Mouse (Mus musculus): Measurements from ENCODE around the gene Uggt2. TPM values are rescaled to one million over a fixed set of nuclear protein-coding genes. Genes with fewer than 3 reads are reported as not detected.
A peak's percentile ranks its signal among the peaks of the same experiment; 100 is the strongest.

Gene Uggt2
- polyA plus RNA-seq, 1 experiment from 2014 or later, result 23.3 TPM

GRCm38 (mm10) chr14:119012607-119013431, 86.4 kb downstream of the Uggt2 start:
- ATAC-seq (ENCODE audit: low FRiP score) (peak; percentile 92), DNase-seq (ENCODE audit: low spot score) (peak; percentile 84)
- Histone ChIP-seq H3K9ac (0 out of 2 replicates have a peak overlapping the region, but pooled peaks have one; percentile 31), H3K4me2 (replicated peaks) (peak overlapping the region; percentile 41), H3K27me3 (ENCODE audit: control insufficient read depth, insufficient read depth, low read length) (no peaks in the 10 kb centered on the region), H3K4me3 (replicated peaks; ENCODE audit: low read length) (0 out of 2 replicates have a peak overlapping the region, but pooled peaks have one; percentile 15), H3K9me3 (ENCODE audit: control insufficient read depth, low read length) (no peaks in the 10 kb centered on the region), H3K27ac (peak overlapping the region; percentile 84), H3K36me3 (replicated peaks; ENCODE audit: control insufficient read depth, insufficient read depth) (no peaks in the 10 kb centered on the region; the same call in none of the 2 replicates), H3K4me1 (replicated peaks; ENCODE audit: control insufficient read depth, insufficient read depth, low read length) (no peaks in the 10 kb centered on the region)
- WGBS, result 48% methylated on average over 23 of the region's 23 CpGs

GRCm38 (mm10) chr14:119009531-119009930, 89.7 kb downstream of the Uggt2 start:
- ATAC-seq (ENCODE audit: low FRiP score), result no peak

DNA sequence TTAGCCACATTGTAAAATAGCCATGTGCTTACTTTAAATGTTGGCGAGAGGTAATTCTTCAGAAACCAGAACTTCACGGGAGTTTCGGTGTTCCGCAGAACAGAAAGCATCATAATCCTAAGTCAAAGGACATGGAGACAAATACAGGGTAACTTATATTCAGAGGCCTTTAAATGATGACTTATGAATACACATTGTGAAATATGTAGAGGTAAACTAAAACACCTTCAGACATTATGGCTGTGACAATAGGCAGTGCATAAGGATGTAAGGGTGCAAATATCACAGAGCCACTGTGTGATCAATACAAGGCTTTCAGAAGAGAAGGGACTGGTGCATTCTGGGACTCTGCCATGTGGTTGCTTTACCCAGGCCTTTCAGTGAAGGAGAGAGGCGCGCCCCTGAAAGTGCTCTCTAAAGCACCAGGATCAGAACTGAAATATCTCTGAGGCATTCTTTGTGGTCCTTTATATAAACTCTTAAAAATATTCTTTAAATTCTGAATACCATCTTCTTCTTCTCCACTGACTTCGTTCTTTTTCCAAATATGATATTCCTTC, 91.1 kb downstream of the Uggt2 start:
- Histone ChIP-seq H3K4me3 (replicated peaks; ENCODE audit: low read length) (peak overlapping the region; percentile 47), H3K4me1 (replicated peaks; ENCODE audit: control insufficient read depth, insufficient read depth, low read length) (no peaks in the 10 kb centered on the region), H3K9ac (peak overlapping the region; percentile 50), H3K4me2 (replicated peaks) (peak overlapping the region; percentile 97), H3K36me3 (replicated peaks; ENCODE audit: control insufficient read depth, insufficient read depth) (no peaks in the 10 kb centered on the region), H3K27me3 (ENCODE audit: control insufficient read depth, insufficient read depth, low read length) (no peaks in the 10 kb centered on the region), H3K9me3 (ENCODE audit: control insufficient read depth, low read length) (no peaks in the 10 kb centered on the region), H3K27ac (peak overlapping the region; percentile 75)
- ATAC-seq (ENCODE audit: low FRiP score) (no peak), DNase-seq (ENCODE audit: low spot score) (no peak)
- WGBS, result 58% methylated on average over 7 of the region's 7 CpGs

More at GRCm38 (mm10) chr14:119009531-119009930, 89.7 kb downstream of the Uggt2 start:
- 96% methylated on average over 2 of the region's 2 CpGs for WGBS
- Histone ChIP-seq H3K4me1 (replicated peaks; ENCODE audit: control insufficient read depth, insufficient read depth, low read length) (no peaks in the 10 kb centered on the region), H3K27ac (no peak overlapping the region), H3K4me3 (replicated peaks; ENCODE audit: low read length) (no peak overlapping the region), H3K4me2 (replicated peaks) (no peak overlapping the region), H3K9ac (no peak overlapping the region), H3K36me3 (replicated peaks; ENCODE audit: control insufficient read depth, insufficient read depth) (no peaks in the 10 kb centered on the region), H3K27me3 (ENCODE audit: control insufficient read depth, insufficient read depth, low read length) (no peaks in the 10 kb centered on the region), H3K9me3 (ENCODE audit: control insufficient read depth, low read length) (no peaks in the 10 kb centered on the region)
- no peak for DNase-seq (ENCODE audit: low spot score)

DNA sequence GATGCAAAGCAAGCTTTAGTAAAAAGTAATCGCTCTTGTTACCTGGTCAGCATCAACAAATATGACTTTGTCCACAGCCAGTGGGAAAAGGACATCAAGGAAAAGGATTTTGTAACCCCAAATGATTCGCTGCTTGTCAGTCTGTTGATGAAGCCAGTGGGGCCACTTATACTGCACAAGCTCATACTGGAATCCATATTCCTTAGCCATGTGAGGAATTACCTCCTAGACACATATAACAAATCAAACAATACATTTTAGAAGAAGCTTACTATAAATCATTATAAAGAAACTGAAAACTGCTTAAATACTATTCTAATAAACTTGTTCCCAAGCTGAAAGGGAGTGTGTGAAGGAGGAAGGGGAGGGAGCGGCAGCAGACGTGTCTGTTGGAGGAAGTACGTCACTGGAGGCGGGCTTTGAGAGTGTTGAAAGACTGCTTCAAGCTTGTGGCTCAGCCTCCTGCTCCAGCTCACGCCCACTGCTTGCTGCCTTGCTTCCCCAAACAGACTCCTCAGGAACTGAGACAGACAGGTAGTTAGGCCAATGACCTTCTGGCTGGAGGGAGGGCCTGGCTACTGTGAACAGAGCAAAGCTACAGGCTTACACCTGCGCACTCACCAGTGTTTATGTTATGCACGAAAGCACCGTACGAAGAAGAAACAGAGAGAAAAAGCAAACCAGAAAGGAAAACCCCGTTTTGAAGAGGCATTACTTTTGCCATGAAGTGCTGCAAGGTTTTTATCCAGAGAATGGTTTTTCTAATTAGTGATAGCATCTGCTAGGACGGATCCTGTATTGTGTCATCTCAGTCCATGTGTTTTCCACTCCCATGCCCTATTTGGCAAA, 91.9 kb downstream of the Uggt2 start:
- ATAC-seq (ENCODE audit: low FRiP score), result peak; percentile 99
- H3K4me1 ChIP-seq (replicated peaks; ENCODE audit: control insufficient read depth, insufficient read depth, low read length), result no peaks in the 10 kb centered on the region
- no peaks in the 10 kb centered on the region for H3K9me3 ChIP-seq (ENCODE audit: control insufficient read depth, low read length)
- DNase-seq (ENCODE audit: low spot score), result peak; percentile 96
- 1% methylated on average over 13 of the region's 13 CpGs for WGBS
- peak overlapping the region; percentile 57 for H3K9ac ChIP-seq
- no peaks in the 10 kb centered on the region for H3K27me3 ChIP-seq (ENCODE audit: control insufficient read depth, insufficient read depth, low read length)
- peak overlapping the region; percentile 76 for H3K27ac ChIP-seq
- peak overlapping the region; percentile 97 for H3K4me2 ChIP-seq (replicated peaks)
- peaks cover 2% of the 10 kb centered on the region for H3K36me3 ChIP-seq (replicated peaks; ENCODE audit: control insufficient read depth, insufficient read depth)
- peak overlapping the region; percentile 47 for H3K4me3 ChIP-seq (replicated peaks; ENCODE audit: low read length)

DNA sequence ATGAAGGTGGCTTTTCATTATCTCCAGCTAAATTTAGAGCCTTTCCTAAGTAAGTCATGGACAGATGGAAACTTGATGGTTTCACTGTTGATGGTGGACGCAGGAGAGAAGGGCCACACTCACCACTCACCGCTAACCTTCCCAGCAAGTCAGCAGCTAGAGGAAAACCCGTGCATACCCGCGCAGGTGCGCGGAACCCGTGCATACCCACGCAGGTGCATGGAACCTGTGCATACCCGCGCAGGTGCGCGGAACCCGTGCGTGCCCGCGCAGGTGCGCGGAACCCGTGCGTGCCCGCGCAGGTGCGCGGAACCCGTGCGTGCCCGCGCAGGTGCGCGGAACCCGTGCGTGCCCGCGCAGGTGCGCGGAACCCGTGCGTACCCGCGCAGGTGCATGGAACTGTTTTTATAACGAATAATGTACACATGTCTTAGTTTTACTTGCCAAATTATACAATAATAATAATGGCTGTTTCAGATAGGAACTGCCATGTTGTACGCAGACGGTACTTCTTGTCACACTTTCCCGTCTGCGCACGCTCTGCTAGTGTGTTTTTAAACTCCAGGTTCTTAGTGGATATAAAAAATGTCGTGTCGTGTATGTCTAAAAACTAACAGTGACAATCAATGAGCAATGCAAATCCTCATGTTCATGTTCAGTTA, 92.7 kb downstream of the Uggt2 start:
- Histone ChIP-seq H3K27me3 (ENCODE audit: control insufficient read depth, insufficient read depth, low read length) (no peaks in the 10 kb centered on the region), H3K9me3 (ENCODE audit: control insufficient read depth, low read length) (no peaks in the 10 kb centered on the region), H3K4me3 (replicated peaks; ENCODE audit: low read length) (peak overlapping the region; percentile 47), H3K36me3 (replicated peaks; ENCODE audit: control insufficient read depth, insufficient read depth) (peaks cover 10% of the 10 kb centered on the region), H3K27ac (peak overlapping the region; percentile 76), H3K9ac (peak overlapping the region; percentile 57), H3K4me2 (replicated peaks) (peak overlapping the region; percentile 97), H3K4me1 (replicated peaks; ENCODE audit: control insufficient read depth, insufficient read depth, low read length) (no peaks in the 10 kb centered on the region)
- DNase-seq (ENCODE audit: low spot score), result peak; percentile 32
- ATAC-seq (ENCODE audit: low FRiP score), result no peak
- 2% methylated on average over 49 of the region's 49 CpGs for WGBS

DNA sequence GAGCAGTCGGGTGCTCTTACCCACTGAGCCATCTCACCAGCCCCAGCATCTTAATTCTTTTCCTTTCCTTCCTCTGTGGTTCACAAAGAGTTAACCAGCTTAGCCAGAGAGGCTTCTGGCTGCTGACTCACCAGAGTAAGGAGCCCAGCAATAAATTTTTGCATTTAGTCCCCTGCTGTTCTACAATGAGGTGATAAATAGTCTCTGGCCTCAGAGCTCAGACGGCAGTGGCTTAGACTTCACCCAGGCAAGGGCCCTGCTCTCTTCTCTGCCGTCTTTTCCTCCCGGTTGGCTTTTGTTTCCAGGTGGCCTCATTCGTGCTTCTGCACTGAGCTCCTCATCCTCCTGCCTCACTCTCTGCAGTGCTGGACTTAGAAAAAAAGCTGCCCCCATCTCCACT, 93.4 kb downstream of the Uggt2 start:
- Histone ChIP-seq H3K9me3 (ENCODE audit: control insufficient read depth, low read length) (no peaks in the 10 kb centered on the region), H3K27me3 (ENCODE audit: control insufficient read depth, insufficient read depth, low read length) (no peaks in the 10 kb centered on the region), H3K4me1 (replicated peaks; ENCODE audit: control insufficient read depth, insufficient read depth, low read length) (no peaks in the 10 kb centered on the region), H3K4me2 (replicated peaks) (peak overlapping the region; percentile 97), H3K27ac (peak overlapping the region; percentile 76), H3K36me3 (replicated peaks; ENCODE audit: control insufficient read depth, insufficient read depth) (peaks cover 16% of the 10 kb centered on the region), H3K9ac (peak overlapping the region; percentile 57; the same call in 1 of the 2 replicates), H3K4me3 (replicated peaks; ENCODE audit: low read length) (peak overlapping the region; percentile 47)
- no peak for ATAC-seq (ENCODE audit: low FRiP score)
- DNase-seq (ENCODE audit: low spot score), result no peak
- 21% methylated on average over 5 of the region's 5 CpGs for WGBS

DNA sequence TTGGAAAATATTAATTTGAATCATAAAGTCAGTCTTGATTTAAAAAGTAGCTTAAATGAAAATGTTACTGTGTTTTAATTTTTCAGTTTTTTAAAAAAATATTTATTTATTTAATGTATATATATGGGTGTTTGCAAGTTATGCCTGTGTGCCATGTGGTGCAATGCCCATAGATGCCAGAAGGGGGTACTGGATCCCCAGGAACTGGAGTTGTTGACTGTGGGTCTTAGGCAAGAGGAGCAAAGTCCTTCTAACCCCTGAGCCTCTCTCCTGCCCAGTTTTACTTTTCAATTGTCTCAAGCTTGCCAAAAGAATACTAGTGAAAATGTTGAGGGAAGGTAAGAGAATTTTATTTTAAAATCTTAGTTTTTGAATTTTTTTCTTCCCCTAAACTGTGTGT, 95.9 kb downstream of the Uggt2 start:
- no peak overlapping the region for H3K4me2 ChIP-seq (replicated peaks)
- H3K4me3 ChIP-seq (replicated peaks; ENCODE audit: low read length), result no peak overlapping the region
- peaks cover 28% of the 10 kb centered on the region for H3K36me3 ChIP-seq (replicated peaks; ENCODE audit: control insufficient read depth, insufficient read depth)
- H3K9ac ChIP-seq, result no peak overlapping the region
- no peak overlapping the region for H3K27ac ChIP-seq
- no peaks in the 10 kb centered on the region for H3K9me3 ChIP-seq (ENCODE audit: control insufficient read depth, low read length)
- no peaks in the 10 kb centered on the region for H3K27me3 ChIP-seq (ENCODE audit: control insufficient read depth, insufficient read depth, low read length)
- no peak for ATAC-seq (ENCODE audit: low FRiP score)
- peak; percentile 44 for DNase-seq (ENCODE audit: low spot score)
- no peaks in the 10 kb centered on the region for H3K4me1 ChIP-seq (replicated peaks; ENCODE audit: control insufficient read depth, insufficient read depth, low read length)

DNA sequence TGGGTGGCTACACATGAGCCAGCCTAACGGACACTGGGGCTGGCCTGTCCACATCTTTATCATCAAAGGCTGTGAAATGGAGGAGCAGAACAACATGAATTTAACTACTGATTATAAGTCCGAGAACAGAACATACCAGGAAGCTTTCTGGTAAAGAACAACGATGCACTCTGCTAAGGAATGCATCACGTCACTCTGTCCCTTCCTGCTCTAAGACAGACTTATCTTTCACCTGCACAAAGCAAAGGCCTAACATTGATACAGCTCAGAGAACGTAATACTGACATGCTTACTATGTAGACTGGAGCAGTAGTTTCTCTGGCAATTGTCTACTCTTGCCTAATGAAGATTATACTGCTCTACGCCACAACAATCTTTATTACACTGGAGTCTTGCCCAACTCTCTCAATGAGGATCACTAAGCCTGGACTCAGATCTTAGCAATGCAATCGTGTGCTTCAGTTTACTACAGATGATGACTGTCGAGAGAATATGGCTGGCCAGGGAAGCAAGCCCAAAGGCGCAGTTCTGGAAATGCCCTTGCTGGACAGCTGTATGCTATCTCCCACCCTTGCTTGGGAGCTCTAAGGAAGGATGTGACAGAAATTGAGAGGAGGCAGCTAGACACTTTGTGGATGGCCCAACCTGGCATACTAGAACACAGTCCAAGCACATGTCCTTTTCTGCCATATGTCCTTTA, 103.9 kb downstream of the Uggt2 start:
- no peak overlapping the region for H3K4me2 ChIP-seq (replicated peaks)
- no peaks in the 10 kb centered on the region for H3K9me3 ChIP-seq (ENCODE audit: control insufficient read depth, low read length)
- no peaks in the 10 kb centered on the region for H3K27me3 ChIP-seq (ENCODE audit: control insufficient read depth, insufficient read depth, low read length)
- 91% methylated on average over 9 of the region's 9 CpGs for WGBS
- no peak overlapping the region for H3K4me3 ChIP-seq (replicated peaks; ENCODE audit: low read length)
- peaks cover 51% of the 10 kb centered on the region for H3K36me3 ChIP-seq (replicated peaks; ENCODE audit: control insufficient read depth, insufficient read depth)
- H3K9ac ChIP-seq, result no peak overlapping the region
- H3K4me1 ChIP-seq (replicated peaks; ENCODE audit: control insufficient read depth, insufficient read depth, low read length), result no peaks in the 10 kb centered on the region
- DNase-seq (ENCODE audit: low spot score) (no peak), ATAC-seq (ENCODE audit: low FRiP score) (no peak)
- H3K27ac ChIP-seq, result no peak overlapping the region

All from hindbrain, embryonic 14.5 days (tissue).